Mouse (Mus musculus): ENCODE results near the gene Mettl21e. TPM values are rescaled to one million over a fixed set of nuclear protein-coding genes. Genes with fewer than 3 reads are reported as not detected.

Mettl21e gene
- polyA plus RNA-seq, 1 experiment: not detected

DNA sequence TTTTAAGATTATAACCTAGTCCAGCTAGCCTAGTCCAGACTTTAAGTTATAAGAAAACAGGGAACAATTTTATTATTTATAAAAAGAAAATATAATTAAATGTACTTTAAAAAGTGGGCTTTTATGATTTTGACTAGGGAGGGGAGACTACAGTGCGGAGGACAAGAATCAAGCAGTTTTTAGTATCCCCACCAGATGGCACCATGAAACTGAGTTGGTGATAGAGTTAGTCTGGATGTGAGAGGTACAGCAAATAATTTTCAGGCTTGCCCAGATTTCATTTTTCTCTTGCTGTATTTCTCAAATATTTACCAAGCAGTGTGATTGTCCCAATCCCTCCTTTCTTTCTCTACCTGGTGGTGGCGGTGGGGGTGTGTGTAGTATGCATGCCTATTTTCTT lies 10.3 kb upstream of the Mettl21e start:
- Histone ChIP-seq H3ac (ENCODE audit: control insufficient read depth, insufficient read length, low read depth) (no peak overlapping the region), H3K79me3 (ENCODE audit: low read depth) (no peaks in the 10 kb centered on the region), H3K27me3 (ENCODE audit: control insufficient read depth, insufficient read depth, insufficient read length) (no peaks in the 10 kb centered on the region), H3K36me3 (ENCODE audit: control insufficient read depth, insufficient read depth) (no peaks in the 10 kb centered on the region), H3K4me3 (ENCODE audit: insufficient read depth, poor library complexity, severe bottlenecking) (no peak overlapping the region), H3K79me2 (ENCODE audit: control insufficient read depth, insufficient read depth) (no peaks in the 10 kb centered on the region)
- TF ChIP-seq CTCF (IDR thresholded peaks at IDR 0.05; ENCODE audit: control insufficient read depth, insufficient read depth, insufficient read length) (peak; percentile 12), FOSL1 (IDR thresholded peaks at IDR 0.05; ENCODE audit: insufficient read depth, low read length, poor library complexity, severe bottlenecking) (no peak), MAX (IDR thresholded peaks at IDR 0.05) (no peak)

- Histone ChIP-seq H3K36me3 (ENCODE audit: control insufficient read depth, insufficient read depth) (no peaks in the 10 kb centered on the region), H3K27me3 (ENCODE audit: control insufficient read depth, insufficient read depth, insufficient read length) (no peaks in the 10 kb centered on the region), H3ac (ENCODE audit: control insufficient read depth, insufficient read length, low read depth) (no peak overlapping the region), H3K79me2 (ENCODE audit: control insufficient read depth, insufficient read depth) (no peaks in the 10 kb centered on the region), H3K79me3 (ENCODE audit: low read depth) (no peaks in the 10 kb centered on the region), H3K4me3 (ENCODE audit: insufficient read depth, poor library complexity, severe bottlenecking) (no peak overlapping the region)
- TF ChIP-seq USF1 (IDR thresholded peaks at IDR 0.05; ENCODE audit: low read depth) (no peak), MYOD1 (IDR thresholded peaks at IDR 0.05; ENCODE audit: control insufficient read depth, insufficient read length, low read depth) (no peak), MAX (IDR thresholded peaks at IDR 0.05) (no peak), FOSL1 (IDR thresholded peaks at IDR 0.05; ENCODE audit: insufficient read depth, low read length, poor library complexity, severe bottlenecking) (no peak), CTCF (IDR thresholded peaks at IDR 0.05; ENCODE audit: control insufficient read depth, insufficient read depth, insufficient read length) (no peak), CEBPB (IDR thresholded peaks at IDR 0.05; ENCODE audit: low read depth) (no peak), MYOG (IDR thresholded peaks at IDR 0.05; ENCODE audit: control insufficient read depth, extremely low read depth, insufficient read length) (no peak)
These were observed 1.6 kb downstream of the Mettl21e start for GRCm38 (mm10) chr1:44217118-44217517.

DNA sequence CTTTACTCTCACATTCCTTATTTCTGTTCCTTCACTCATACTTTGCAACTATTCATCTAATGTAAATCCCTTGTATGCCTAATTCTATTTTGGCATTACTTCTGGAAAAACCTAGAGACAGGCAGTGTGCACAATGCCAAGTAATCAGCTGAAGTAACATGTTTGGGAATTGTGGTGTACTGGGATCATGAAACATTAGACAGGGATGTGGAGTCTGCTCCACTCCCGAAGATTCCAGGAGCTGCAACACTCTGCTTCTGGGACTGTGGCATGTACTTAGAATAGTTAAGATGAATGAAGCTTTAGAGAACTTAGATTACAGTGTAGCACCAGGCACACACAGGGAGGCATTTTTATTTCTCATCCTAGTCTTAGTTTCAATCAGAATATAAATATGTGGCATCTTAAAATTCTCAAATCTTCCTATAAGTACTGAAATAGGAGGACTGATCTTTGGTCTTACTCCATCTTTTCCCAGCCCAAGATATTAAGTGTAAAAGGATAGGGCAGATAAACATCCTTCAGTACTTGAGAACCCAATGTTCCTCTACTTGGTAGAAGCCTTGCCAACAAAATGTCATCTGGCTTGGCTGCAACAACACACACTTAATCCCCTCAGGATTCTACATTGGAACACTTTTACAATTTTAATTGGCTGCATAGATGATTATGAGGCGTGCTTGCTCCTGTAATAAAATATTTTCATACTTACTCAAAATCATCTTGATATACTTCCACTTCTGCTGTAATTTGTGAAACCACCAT lies 2.2 kb downstream of the Mettl21e start:
- no peak overlapping the region for H3K4me3 ChIP-seq (ENCODE audit: insufficient read depth, poor library complexity, severe bottlenecking)

GRCm38 (mm10) chr1:44214443-44214842 lies 4.3 kb downstream of the Mettl21e start:
- H3K79me2 ChIP-seq (ENCODE audit: control insufficient read depth, insufficient read depth): no peaks in the 10 kb centered on the region
- no peaks in the 10 kb centered on the region for H3K79me3 ChIP-seq (ENCODE audit: low read depth)
- no peaks in the 10 kb centered on the region for H3K27me3 ChIP-seq (ENCODE audit: control insufficient read depth, insufficient read depth, insufficient read length)
- no peak overlapping the region for H3K4me3 ChIP-seq (ENCODE audit: insufficient read depth, poor library complexity, severe bottlenecking)
- no peak for TF ChIP-seq FOSL1 (IDR thresholded peaks at IDR 0.05; ENCODE audit: insufficient read depth, low read length, poor library complexity, severe bottlenecking)
- TF ChIP-seq MYOD1 (IDR thresholded peaks at IDR 0.05; ENCODE audit: control insufficient read depth, insufficient read length, low read depth): no peak
- TF ChIP-seq MAX (IDR thresholded peaks at IDR 0.05): no peak
- no peak for TF ChIP-seq CTCF (IDR thresholded peaks at IDR 0.05; ENCODE audit: control insufficient read depth, insufficient read depth, insufficient read length)
- TF ChIP-seq MYOG (IDR thresholded peaks at IDR 0.05; ENCODE audit: control insufficient read depth, extremely low read depth, insufficient read length): no peak
- no peak for TF ChIP-seq CEBPB (IDR thresholded peaks at IDR 0.05; ENCODE audit: low read depth)
- no peak for TF ChIP-seq USF1 (IDR thresholded peaks at IDR 0.05; ENCODE audit: low read depth)
- no peak overlapping the region for H3ac ChIP-seq (ENCODE audit: control insufficient read depth, insufficient read length, low read depth)
- H3K36me3 ChIP-seq (ENCODE audit: control insufficient read depth, insufficient read depth): no peaks in the 10 kb centered on the region

More for the DNA sequence above, 2.2 kb downstream of the Mettl21e start:
- H3K36me3 ChIP-seq (ENCODE audit: control insufficient read depth, insufficient read depth): no peaks in the 10 kb centered on the region
- no peaks in the 10 kb centered on the region for H3K79me3 ChIP-seq (ENCODE audit: low read depth)
- H3K79me2 ChIP-seq (ENCODE audit: control insufficient read depth, insufficient read depth): no peaks in the 10 kb centered on the region
- TF ChIP-seq MAX (IDR thresholded peaks at IDR 0.05): no peak
- TF ChIP-seq MYOD1 (IDR thresholded peaks at IDR 0.05; ENCODE audit: control insufficient read depth, insufficient read length, low read depth): no peak
- TF ChIP-seq CEBPB (IDR thresholded peaks at IDR 0.05; ENCODE audit: low read depth): no peak
- TF ChIP-seq FOSL1 (IDR thresholded peaks at IDR 0.05; ENCODE audit: insufficient read depth, low read length, poor library complexity, severe bottlenecking): no peak
- TF ChIP-seq MYOG (IDR thresholded peaks at IDR 0.05; ENCODE audit: control insufficient read depth, extremely low read depth, insufficient read length): no peak
- no peak for TF ChIP-seq USF1 (IDR thresholded peaks at IDR 0.05; ENCODE audit: low read depth)
- TF ChIP-seq CTCF (IDR thresholded peaks at IDR 0.05; ENCODE audit: control insufficient read depth, insufficient read depth, insufficient read length): no peak
- H3K27me3 ChIP-seq (ENCODE audit: control insufficient read depth, insufficient read depth, insufficient read length): no peaks in the 10 kb centered on the region
- no peak overlapping the region for H3ac ChIP-seq (ENCODE audit: control insufficient read depth, insufficient read length, low read depth)

- Histone ChIP-seq H3K27me3 (ENCODE audit: control insufficient read depth, insufficient read depth, insufficient read length) (peaks cover 5% of the 10 kb centered on the region), H3K36me3 (ENCODE audit: control insufficient read depth, insufficient read depth) (no peaks in the 10 kb centered on the region), H3K79me2 (ENCODE audit: control insufficient read depth, insufficient read depth) (no peaks in the 10 kb centered on the region), H3K4me3 (ENCODE audit: insufficient read depth, poor library complexity, severe bottlenecking) (no peak overlapping the region), H3ac (ENCODE audit: control insufficient read depth, insufficient read length, low read depth) (no peak overlapping the region), H3K79me3 (ENCODE audit: low read depth) (no peaks in the 10 kb centered on the region)
- TF ChIP-seq CEBPB (IDR thresholded peaks at IDR 0.05; ENCODE audit: low read depth) (no peak), CTCF (IDR thresholded peaks at IDR 0.05; ENCODE audit: control insufficient read depth, insufficient read depth, insufficient read length) (no peak), MYOD1 (IDR thresholded peaks at IDR 0.05; ENCODE audit: control insufficient read depth, insufficient read length, low read depth) (no peak), MYOG (IDR thresholded peaks at IDR 0.05; ENCODE audit: control insufficient read depth, extremely low read depth, insufficient read length) (no peak), FOSL1 (IDR thresholded peaks at IDR 0.05; ENCODE audit: insufficient read depth, low read length, poor library complexity, severe bottlenecking) (no peak), MAX (IDR thresholded peaks at IDR 0.05) (no peak)
These were observed 15.9 kb downstream of the Mettl21e start for GRCm38 (mm10) chr1:44202876-44203275.

All from C2C12 (cell line).